Mouse (Mus musculus): ENCODE results near the gene Zmat5. TPM values are rescaled to one million over a fixed set of nuclear protein-coding genes. Genes with fewer than 3 reads are reported as not detected.
A peak's percentile ranks its signal among the peaks of the same experiment; 100 is the strongest.

The Zmat5 gene
- polyA plus RNA-seq (2012; rRNA removed) (15.5 and 15.9 TPM in 2 replicates), polyA plus RNA-seq (2014; fragmentation: Nextera tagmentation; extraction: Ambion mirVana) (25.7 and 26.3 TPM in 2 replicates)

GRCm38 (mm10) chr11:4704072-4704964 lies at the start of gene Zmat5, which contains the start of gene Uqcr10:
Gene Zmat5, plus strand, starts transcription at chr11:4704678.
Gene Uqcr10, minus strand, starts transcription at chr11:4704342.
- peak; percentile 94 to 96 (median 94) for DNase-seq (ENCODE audit: low read depth in 3 of 3, low spot score in 3 of 3)
- WGBS (ENCODE audit: insufficient replicate concordance) = under 1% methylated on average over 47 of the region's 47 CpGs
- H3K27me3 ChIP-seq (ENCODE audit: control insufficient read depth, insufficient read depth, low read length) = no peaks in the 10 kb centered on the region
- peak within 1 kb of the TSS; percentile 69 to 86 for H3K4me3 ChIP-seq (ENCODE audit: insufficient read depth in 1 of 2, low read depth in 2 of 2, low read length in 2 of 2)
- H3K9me3 ChIP-seq (ENCODE audit: control insufficient read depth, low read length) = no peaks in the 10 kb centered on the region
- H3K36me3 ChIP-seq (replicated peaks; ENCODE audit: control insufficient read depth, insufficient read depth, low read depth) = peaks cover 11% of the 10 kb centered on the region
- ATAC-seq (ENCODE audit: insufficient read depth) = peak; percentile 99
- TF ChIP-seq EP300 (IDR thresholded peaks at IDR 0.05; ENCODE audit: low read depth) = no peak
- TF ChIP-seq CTCF (IDR thresholded peaks at IDR 0.05; ENCODE audit: low read depth) = peak; percentile 25; the same call in 1 of the 2 replicates
- peaks cover 8% of the 10 kb centered on the region in 2 experiments; a peak in 3 of 4 replicates for H3K4me1 ChIP-seq (replicated peaks; ENCODE audit: control insufficient read depth in 2 of 2, insufficient read depth in 2 of 2, low read length in 1 of 2)
- H3K4me2 ChIP-seq (ENCODE audit: low read depth) = peak within 1 kb of the TSS; percentile 91
- H3K9ac ChIP-seq (replicated peaks) = peak within 1 kb of the TSS; percentile 90
- H3K27ac ChIP-seq = peak within 1 kb of the TSS; percentile 64

DNA sequence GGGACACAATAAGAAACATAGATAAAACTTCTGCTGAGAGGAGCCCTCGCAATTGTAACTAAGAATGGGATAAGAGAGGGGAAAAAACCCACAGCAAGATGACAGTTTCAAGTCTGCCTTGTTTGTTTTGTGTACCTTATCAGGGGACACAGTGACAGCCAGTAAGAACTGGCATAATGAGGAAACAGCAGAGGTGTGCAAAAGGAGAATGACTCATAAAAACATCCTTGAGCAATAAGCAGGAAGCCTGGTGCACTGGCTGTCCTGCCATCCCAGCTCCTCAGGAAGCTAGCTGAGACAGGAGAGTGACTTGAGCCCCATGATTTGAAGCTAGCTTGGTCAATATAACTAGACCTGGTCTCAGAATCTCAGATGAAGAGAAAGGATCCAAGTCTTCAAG lies 44.7 kb upstream of the Zmat5 start:
- no peak overlapping the region for H3K4me3 ChIP-seq (ENCODE audit: insufficient read depth in 1 of 2, low read depth in 2 of 2, low read length in 2 of 2)
- H3K4me1 ChIP-seq (replicated peaks; ENCODE audit: control insufficient read depth in 2 of 2, insufficient read depth in 2 of 2, low read length in 1 of 2) = peaks cover 20 to 22% of the 10 kb centered on the region in 2 experiments
- DNase-seq (ENCODE audit: low read depth in 3 of 3, low spot score in 3 of 3) = peak in 1 of 3 experiments; percentile 41
- 19% methylated on average over 1 of the region's 1 CpGs for WGBS (ENCODE audit: insufficient replicate concordance)
- TF ChIP-seq CTCF (IDR thresholded peaks at IDR 0.05; ENCODE audit: low read depth) = no peak
- 0 out of 2 replicates have a peak, but pooled peaks have one; percentile 14 for TF ChIP-seq EP300 (IDR thresholded peaks at IDR 0.05; ENCODE audit: low read depth)
- no peaks in the 10 kb centered on the region for H3K27me3 ChIP-seq (ENCODE audit: control insufficient read depth, insufficient read depth, low read length)
- peak overlapping the region; percentile 55 for H3K4me2 ChIP-seq (ENCODE audit: low read depth)
- H3K9ac ChIP-seq (replicated peaks) = peak overlapping the region; percentile 58
- H3K9me3 ChIP-seq (ENCODE audit: control insufficient read depth, low read length) = no peaks in the 10 kb centered on the region
- peak; percentile 63 for ATAC-seq (ENCODE audit: insufficient read depth)
- peak overlapping the region; percentile 81 for H3K27ac ChIP-seq
- peaks cover 10% of the 10 kb centered on the region for H3K36me3 ChIP-seq (replicated peaks; ENCODE audit: control insufficient read depth, insufficient read depth, low read depth)

DNA sequence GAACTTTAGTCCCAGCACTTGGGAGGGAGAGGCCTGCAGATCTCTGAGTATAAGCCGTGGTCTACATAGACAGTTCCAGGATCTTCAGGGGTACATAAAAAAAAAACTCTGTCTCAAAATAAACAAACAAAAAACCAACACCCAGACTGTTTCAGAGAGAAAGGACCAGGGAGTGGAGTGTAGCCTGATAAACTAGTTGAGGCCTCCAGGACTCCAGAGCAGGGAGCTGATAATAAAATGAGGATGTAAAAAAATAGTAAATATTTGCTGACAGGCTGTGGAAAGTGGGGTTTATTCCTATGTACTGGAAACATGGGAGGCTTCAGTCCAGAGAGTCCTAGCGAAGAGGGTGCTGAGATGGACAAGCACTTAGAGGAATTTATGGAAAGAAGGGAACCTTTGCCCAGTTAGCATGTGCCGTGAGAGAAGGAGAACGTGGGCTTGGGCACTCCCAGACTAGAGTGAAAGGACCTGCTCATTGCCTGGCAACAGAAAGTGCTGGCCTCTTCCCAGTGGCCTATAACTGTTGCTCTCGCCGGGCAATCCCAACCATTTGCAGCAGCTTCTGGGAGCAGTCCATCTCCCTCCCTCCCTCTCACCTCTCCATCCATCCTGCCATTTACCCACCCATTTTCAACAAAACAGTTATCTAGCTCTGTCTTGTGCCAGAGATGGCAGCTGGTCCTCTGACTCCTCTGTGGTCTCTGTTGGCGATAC lies 44.0 kb upstream of the Zmat5 start:
- no peak overlapping the region for H3K4me3 ChIP-seq (ENCODE audit: insufficient read depth in 1 of 2, low read depth in 2 of 2, low read length in 2 of 2)
- peak overlapping the region; percentile 58 for H3K9ac ChIP-seq (replicated peaks)
- no peaks in the 10 kb centered on the region for H3K9me3 ChIP-seq (ENCODE audit: control insufficient read depth, low read length)
- peaks cover 20 to 22% of the 10 kb centered on the region in 2 experiments for H3K4me1 ChIP-seq (replicated peaks; ENCODE audit: control insufficient read depth in 2 of 2, insufficient read depth in 2 of 2, low read length in 1 of 2)
- peak overlapping the region; percentile 81 for H3K27ac ChIP-seq
- ATAC-seq (ENCODE audit: insufficient read depth) (peak; percentile 65), DNase-seq (ENCODE audit: low read depth in 3 of 3, low spot score in 3 of 3) (peak in 1 of 3 experiments; percentile 20)
- H3K27me3 ChIP-seq (ENCODE audit: control insufficient read depth, insufficient read depth, low read length) = no peaks in the 10 kb centered on the region
- no peak for TF ChIP-seq CTCF (IDR thresholded peaks at IDR 0.05; ENCODE audit: low read depth)
- TF ChIP-seq EP300 (IDR thresholded peaks at IDR 0.05; ENCODE audit: low read depth) = no peak
- peak overlapping the region; percentile 55 for H3K4me2 ChIP-seq (ENCODE audit: low read depth)
- WGBS (ENCODE audit: insufficient replicate concordance) = 71% methylated on average over 7 of the region's 7 CpGs
- peaks cover 10% of the 10 kb centered on the region for H3K36me3 ChIP-seq (replicated peaks; ENCODE audit: control insufficient read depth, insufficient read depth, low read depth)

- WGBS (ENCODE audit: insufficient replicate concordance) = 73% methylated on average over 4 of the region's 4 CpGs
- Histone ChIP-seq H3K9ac (replicated peaks) (peak overlapping the region; percentile 43), H3K4me1 (replicated peaks; ENCODE audit: control insufficient read depth in 2 of 2, insufficient read depth in 2 of 2, low read length in 1 of 2) (peaks cover 20 to 22% of the 10 kb centered on the region in 2 experiments), H3K4me2 (ENCODE audit: low read depth) (peak overlapping the region; percentile 55), H3K4me3 (ENCODE audit: insufficient read depth in 1 of 2, low read depth in 2 of 2, low read length in 2 of 2) (peak overlapping the region in 1 of 2 experiments; percentile 23; a peak in 1 of 4 replicates), H3K36me3 (replicated peaks; ENCODE audit: control insufficient read depth, insufficient read depth, low read depth) (peaks cover 10% of the 10 kb centered on the region), H3K27ac (peak overlapping the region; percentile 81), H3K27me3 (ENCODE audit: control insufficient read depth, insufficient read depth, low read length) (no peaks in the 10 kb centered on the region), H3K9me3 (ENCODE audit: control insufficient read depth, low read length) (no peaks in the 10 kb centered on the region)
- DNase-seq (ENCODE audit: low read depth in 3 of 3, low spot score in 3 of 3) = peak; percentile 56 to 58 (median 56)
- peak; percentile 76 for ATAC-seq (ENCODE audit: insufficient read depth)
- TF ChIP-seq EP300 (IDR thresholded peaks at IDR 0.05; ENCODE audit: low read depth) = no peak
- no peak for TF ChIP-seq CTCF (IDR thresholded peaks at IDR 0.05; ENCODE audit: low read depth)
Measured at GRCm38 (mm10) chr11:4661324-4661723, 43.2 kb upstream of the Zmat5 start.
